Mouse (Mus musculus) kidney, adult 8-10 months (tissue): ENCODE data around the gene Fgfr2.
A peak's percentile ranks its signal among the peaks of the same experiment; 100 is the strongest.

Source experiments
- DNase-seq, 2 experiments: peaks; one replicate each; pipeline ENCODE4 v3.0.0; 2022

The Fgfr2 gene

GRCm38 (mm10) chr7:131978609-131979008 is 1144.5 kb downstream of the Fgfr2 start:
- no peak for DNase-seq

GRCm38 (mm10) chr7:131975867-131976266 is 1147.3 kb downstream of the Fgfr2 start:
- DNase-seq = no peak

DNA sequence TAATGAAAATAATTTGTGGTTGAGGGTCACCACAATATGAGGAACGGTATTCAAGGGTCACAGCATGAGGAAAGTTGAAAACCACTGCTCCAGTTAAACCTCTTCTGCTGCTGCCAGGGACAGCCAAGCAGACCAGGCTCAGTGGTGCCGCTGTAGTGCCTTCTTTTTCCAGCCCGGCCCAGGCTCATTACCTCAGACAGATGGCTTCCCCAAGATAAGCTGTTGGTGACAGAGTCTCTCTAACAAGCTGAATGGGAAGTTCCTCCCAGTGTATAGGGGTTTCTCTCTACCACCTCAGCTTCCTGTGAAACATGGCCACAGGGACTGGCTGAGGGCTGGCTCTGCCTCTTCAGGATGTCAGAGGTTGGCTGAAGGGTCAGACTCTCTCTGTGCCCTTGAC is 1152.9 kb downstream of the Fgfr2 start:
- DNase-seq = no peak

GRCm38 (mm10) chr7:131966916-131967494 is 1156.1 kb downstream of the Fgfr2 start:
- no peak for DNase-seq

DNA sequence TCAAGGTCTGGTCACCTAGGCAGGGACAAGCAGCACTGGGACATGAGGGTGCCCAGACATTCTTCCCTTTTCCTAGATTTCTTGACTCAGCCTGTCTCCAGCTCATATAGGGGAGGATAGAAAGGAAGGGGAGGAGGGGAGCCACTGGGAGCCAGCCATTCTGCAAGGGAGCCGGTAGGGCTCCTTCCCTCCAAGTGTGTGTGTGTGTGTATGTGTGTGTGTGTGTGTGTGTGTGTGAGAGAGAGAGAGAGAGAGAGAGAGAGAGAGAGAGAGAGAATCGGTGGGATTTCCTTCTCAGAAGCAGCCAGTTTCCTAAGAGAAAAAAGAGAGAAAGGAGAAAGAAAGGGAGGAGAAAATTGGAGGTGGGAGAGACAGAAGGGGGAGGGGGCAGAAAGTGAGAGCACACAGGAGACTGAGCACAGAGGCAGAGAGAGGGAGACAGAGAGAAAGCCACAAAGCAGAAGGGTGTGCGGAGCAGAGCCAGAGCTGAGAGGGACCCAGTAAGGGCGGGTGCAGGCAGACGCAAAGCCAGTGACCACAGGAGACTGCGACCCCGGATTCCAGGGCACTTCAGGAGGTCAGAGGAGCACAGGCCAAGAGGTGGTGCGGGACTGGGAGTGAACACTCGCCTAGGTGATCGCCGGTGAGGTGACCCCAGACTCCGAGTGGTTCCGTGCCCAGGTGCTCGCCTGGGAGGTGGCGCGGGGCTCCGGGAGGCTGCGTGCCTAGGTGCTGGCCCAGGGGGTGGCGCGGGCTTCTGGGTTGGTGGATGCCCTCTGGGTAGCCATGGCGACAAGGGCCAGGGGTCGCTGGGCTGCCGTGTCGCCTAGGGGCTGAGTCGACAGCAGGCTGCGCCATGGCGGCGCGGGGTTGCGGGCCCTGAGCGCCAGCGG is 1156.9 kb downstream of the Fgfr2 start, which contains the start of gene Gpr26:
TSS of gene Gpr26 (plus strand) at position 438 of the 893 bp plus-strand sequence.
- DNase-seq = no peak

GRCm38 (mm10) chr7:131960551-131960950 is 1162.6 kb downstream of the Fgfr2 start:
- DNase-seq = peak in 1 of 2 experiments; percentile 29

DNA sequence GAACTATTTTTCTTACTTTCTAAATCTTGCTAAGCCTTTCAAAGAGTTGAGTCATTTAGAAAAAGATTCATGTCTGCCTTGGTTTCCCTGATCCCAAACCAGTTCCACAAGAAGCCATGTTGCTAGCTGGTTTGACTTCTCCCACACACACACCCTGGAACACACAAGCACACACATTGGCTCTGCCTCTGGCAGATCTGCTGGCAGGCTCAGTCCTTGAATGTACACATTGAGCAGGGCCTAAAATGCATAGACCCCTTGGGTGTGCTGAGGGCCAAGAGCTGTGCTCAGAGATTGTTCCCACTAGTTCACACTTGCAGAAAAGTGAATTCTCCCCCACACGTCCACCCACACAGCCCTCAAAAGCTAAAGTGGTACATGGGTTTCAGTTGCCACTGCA is 1164.4 kb downstream of the Fgfr2 start:
- no peak for DNase-seq

GRCm38 (mm10) chr7:131953402-131953801 is 1169.7 kb downstream of the Fgfr2 start:
- DNase-seq = no peak

DNA sequence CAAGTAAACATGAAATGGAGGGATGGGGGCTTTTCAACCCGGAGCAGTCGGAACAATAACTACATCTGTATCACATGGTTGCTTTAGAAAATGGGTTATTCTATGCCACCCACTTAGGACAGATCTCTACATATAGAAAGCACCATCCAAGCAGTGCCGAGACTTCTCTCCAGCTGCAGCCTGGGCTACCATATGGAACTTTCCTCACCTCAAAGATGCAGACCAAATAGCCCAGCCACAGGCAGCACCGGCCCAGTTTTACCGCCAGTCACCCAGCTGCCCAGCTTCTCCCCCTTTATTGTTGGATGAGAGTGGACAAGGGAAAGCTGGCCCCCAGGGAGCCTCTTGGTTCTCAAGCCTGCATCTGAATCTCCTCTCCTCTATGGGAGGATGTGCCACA is 1172.0 kb downstream of the Fgfr2 start:
- DNase-seq = no peak

- DNase-seq = no peak
Measured at GRCm38 (mm10) chr7:131937611-131938010, 1185.5 kb downstream of the Fgfr2 start.

- DNase-seq = no peak
Measured at GRCm38 (mm10) chr7:131927288-131928050, 1195.7 kb downstream of the Fgfr2 start.

- DNase-seq = no peak
Measured at GRCm38 (mm10) chr7:131917384-131917783, 1205.8 kb downstream of the Fgfr2 start.

DNA sequence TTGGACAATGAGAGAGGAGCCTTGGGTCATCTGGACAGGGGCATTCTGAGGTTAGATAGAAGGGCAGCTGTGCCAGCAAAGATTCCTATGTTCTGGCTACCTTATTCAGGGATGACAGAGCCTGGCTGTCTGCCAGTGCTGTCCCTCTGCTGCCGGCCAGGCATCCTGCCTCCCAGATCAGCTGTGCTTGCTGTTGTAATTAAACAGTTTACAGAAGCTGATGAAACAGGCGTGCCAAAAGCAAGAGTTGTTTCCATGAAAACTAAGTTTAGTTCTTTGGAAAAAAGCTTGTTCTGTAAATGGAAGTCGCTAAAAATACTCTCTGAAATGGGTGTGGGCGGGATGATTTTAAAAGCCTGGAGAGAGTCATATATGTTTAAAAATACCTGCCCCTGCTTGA is 1213.5 kb downstream of the Fgfr2 start:
- no peak for DNase-seq

- no peak for DNase-seq
Measured at GRCm38 (mm10) chr7:131906499-131907190, 1216.5 kb downstream of the Fgfr2 start.

GRCm38 (mm10) chr7:131899356-131899755 is 1223.8 kb downstream of the Fgfr2 start:
- DNase-seq = peak; percentile 15 to 61

GRCm38 (mm10) chr7:131897282-131897681 is 1225.9 kb downstream of the Fgfr2 start:
- peak in 1 of 2 experiments; percentile 20 for DNase-seq

DNA sequence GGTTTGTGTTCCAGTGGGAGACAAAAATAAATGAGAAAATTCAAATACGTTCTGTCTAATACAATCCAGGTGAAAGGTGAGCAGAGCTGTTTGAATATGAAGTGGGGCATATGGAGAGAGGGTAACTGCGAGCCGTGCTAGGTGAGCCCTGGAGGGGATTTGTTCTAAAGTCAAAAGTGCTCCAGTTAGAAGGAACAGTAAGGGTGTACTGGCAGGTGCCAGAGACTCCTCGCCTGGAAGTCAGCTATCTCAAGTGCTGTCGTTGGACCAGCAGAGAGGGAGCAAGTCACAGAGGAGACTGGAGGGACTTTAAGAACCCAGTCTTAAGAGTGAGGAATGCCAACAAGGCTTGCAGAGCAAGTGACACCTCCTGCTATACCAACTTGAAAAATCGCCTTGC is 1240.3 kb downstream of the Fgfr2 start:
- no peak for DNase-seq

DNA sequence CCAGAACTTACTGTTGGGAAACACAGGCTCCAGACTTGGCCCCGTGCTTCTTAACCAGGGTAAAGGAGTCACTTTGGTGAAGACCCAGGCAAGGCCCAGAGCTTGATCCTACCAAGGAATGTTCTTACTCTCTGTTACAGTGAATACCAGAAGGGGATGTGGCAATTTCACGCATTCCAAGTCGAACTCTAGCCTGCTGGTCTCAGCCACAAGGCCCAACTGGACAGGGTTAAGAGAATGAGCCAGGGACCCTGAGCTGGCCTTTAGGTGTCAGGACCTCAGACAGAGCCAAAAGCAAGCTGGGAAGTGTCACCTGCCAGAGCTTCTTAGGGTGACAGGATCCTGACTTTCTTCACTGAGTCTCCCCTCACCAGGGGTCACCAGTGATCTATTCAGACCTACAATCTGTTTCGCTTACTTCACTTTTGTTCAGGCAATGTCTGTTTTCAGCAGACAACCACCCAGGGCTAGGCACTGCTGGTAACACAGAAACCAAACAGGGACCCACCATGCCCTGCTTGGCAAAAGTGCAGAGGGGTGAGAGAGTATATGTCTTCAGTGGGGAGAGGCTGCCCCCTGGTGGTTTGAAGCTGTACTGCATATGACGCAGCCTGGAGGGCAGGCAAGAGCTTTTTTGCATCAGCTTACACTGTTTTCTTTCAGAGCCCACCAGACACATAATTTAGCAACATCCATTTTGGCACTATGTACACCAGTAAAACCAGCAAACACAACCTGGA is 1241.1 kb downstream of the Fgfr2 start:
- DNase-seq = peak; percentile 27 to 66

DNA sequence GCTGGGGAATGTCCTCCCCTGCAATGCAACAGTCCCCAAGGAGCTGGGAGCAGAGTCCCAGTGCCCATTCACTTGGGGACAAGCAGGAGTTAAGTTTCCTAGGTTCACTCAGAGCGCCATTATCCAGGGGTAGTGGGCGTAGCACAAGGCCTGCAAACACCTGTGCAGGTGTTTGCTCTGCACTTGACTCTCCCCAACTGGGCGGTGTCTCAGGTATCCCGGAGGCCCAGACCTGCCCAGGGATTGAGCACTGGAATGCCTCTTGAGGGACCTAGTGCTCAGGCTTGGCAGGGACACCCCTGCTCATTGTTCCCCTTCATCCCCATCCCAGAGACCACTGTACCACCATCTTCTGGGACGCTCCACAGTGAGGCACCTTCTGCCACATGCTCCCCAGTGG is 1243.0 kb downstream of the Fgfr2 start:
- no peak for DNase-seq

DNA sequence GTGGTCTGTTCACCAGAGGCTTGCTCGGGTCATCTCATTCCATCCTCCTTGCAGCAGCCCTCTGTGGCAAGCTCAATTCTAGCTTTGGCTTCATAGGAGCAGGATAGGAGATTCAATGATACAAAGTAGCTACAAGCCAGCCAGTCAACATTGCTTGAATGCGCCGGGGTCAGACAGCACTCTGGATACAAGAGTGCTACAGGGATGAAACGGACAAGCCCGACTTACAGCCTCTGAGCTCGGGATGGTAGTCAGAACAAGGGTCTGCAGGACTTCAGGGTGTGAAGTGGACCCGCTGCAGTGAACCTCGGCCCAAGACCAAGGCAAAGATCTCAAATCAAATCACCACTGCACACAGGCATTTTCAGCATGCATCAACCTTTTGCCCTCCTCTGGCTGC is 1244.3 kb downstream of the Fgfr2 start:
- no peak for DNase-seq

GRCm38 (mm10) chr7:131861157-131861556 is 1262.0 kb downstream of the Fgfr2 start:
- no peak for DNase-seq

- no peak for DNase-seq
Measured at GRCm38 (mm10) chr7:131855641-131856040, 1267.5 kb downstream of the Fgfr2 start.
